Mouse (Mus musculus): ENCODE measurements around the gene Tmbim6.

Tmbim6 gene

DNA sequence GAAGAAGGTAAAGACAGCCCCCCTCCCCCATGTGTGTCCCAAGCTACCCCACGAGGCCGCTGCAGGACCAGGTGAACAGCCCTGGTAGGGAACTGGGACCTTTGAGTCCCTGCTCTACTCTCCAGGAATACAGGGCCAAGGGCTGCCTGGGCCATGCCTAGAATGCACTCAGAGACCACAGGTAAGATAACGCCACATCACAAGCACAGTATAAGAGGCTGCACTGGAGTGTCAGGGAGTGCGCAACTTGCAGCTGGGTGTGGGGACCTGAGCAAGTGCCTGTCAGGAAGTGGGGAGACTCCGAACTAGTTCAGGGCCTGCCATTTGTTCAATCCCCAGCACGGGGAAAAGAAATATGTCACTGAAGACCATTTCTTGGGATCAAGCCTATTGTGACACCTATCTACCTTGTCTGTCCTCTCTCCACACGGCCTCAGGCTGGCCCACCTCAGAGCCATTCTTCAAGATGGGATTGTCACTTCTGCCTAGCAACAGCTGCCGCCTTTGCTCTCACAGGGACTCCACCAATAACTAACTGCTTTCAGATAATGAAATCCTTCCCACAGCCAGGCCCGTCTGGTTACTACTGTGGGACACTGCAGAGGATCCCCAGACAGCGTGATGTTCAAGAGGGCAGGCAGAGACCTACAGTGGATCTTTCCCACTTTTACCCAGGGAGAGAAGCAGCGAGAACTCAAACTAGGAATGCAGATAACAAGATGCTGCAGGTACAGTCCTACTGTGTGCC lies 60.6 kb downstream of the Tmbim6 start:
- no peak for DNase-seq (ENCODE audit: low read depth)

DNA sequence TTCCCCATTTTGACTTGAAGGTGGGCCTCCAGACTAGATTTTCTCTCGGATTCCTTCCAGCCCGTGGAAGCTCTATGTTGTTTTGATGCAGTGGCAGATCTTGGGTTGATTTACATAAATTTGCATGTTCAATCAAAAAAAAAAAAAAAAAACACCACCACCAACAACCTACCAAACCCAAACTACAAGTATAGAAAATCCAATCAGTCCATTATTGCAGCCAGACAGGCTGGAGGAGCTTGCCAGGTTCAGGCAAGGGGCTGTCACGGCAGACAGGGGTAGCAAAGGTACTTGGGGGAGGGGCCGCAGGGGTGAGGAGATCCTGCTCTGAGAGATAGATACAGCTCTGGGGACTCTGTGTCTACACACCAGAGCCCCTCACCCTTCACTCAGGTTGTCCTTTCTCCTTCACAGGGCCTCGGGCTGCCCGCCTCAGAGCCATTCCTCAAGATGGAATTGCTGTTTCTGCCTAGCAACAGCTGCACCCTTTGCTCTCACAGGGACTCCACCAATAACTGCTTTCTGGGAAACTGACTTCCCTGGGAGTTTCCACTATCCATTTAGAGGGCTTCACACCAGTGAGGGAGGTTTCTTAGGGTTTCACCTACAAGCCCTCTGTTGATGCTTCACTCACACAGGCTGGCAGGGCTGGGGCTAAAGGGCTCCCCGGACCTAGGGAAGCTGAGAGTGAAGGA lies 62.0 kb downstream of the Tmbim6 start:
- DNase-seq (ENCODE audit: low read depth) = no peak

DNA sequence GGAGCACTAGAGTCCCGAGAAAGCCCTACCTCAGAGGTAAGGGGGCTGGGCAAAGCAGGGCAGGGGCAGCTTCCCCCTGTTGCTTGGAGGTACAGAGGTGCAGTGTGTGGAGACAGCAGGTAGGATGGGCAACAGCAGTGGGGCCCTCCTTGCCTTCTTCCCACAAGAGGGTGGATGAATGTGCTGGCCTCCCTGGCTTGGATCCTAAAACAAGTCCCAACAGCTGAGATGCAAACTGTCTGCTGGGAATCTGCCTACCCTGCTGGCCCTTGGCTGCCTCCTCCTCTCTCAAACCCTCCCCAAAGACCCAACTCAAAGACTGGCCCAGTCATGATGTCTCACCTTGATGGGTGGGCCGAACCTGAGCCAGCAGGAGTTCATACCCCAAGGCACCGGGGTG lies 62.7 kb downstream of the Tmbim6 start:
- DNase-seq (ENCODE audit: low read depth) = no peak

DNA sequence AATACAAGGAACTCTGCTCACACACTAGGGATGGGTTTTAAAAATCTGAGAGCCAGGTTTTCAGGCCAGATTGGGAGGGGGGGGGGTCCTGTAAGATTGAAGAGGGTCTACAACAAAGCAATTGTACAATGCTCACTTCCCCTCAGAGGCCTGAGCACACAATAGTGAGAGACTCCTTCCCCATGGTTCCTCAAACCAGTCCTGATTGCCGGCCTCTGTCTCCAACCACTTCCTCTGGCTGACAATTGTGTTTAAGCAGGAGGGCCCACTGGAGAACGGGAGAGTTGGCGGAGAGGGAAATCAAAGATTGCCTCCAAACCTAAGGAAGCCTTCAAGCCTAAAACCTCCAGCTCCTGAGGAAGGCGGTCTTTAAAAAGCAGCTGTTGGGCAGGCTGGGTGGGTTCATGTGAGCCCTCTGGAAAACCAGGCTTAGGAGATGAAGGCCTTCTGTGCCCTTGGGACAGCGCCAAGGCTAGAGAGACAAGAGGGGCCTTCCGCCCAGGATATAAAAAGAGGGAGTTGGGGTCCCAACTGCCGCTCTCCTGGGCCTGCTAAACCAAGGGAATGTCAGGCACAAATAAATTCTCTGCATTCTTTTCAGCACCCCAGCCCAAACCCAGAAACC lies 63.8 kb downstream of the Tmbim6 start:
- no peak for DNase-seq (ENCODE audit: low read depth)

DNA sequence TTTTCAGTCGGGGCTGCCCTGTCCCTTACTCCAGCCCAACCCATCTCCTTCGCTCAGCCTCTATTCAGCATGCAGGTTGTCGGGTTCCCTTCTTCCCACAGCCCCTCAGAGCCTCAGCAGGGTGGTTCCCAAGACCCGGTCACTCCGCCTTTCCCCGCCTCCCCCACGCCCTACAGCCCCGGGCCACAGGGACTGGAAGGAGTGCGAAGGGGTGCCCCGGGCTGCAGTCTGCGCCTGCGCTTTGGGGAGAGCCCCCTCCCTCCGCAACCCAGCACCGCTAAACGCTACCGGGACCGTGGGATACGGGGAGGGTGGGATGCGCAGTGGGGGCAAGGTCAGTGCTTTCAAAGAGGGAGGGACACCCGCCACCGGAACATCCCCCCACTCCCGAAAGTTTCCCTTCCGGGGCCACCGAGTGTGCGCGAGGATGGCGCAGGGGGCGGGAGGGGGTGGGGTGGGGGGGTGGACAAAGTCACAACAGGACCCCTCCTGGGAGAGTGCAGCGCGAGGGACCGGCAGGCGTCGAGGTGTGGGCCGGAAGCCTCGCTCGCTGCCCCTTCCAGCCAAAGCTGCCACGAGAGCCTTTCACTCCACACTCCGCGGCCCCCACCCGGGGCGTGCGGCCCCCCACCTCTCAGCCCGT lies 64.4 kb downstream of the Tmbim6 start:
- no peak for DNase-seq (ENCODE audit: low read depth)

DNA sequence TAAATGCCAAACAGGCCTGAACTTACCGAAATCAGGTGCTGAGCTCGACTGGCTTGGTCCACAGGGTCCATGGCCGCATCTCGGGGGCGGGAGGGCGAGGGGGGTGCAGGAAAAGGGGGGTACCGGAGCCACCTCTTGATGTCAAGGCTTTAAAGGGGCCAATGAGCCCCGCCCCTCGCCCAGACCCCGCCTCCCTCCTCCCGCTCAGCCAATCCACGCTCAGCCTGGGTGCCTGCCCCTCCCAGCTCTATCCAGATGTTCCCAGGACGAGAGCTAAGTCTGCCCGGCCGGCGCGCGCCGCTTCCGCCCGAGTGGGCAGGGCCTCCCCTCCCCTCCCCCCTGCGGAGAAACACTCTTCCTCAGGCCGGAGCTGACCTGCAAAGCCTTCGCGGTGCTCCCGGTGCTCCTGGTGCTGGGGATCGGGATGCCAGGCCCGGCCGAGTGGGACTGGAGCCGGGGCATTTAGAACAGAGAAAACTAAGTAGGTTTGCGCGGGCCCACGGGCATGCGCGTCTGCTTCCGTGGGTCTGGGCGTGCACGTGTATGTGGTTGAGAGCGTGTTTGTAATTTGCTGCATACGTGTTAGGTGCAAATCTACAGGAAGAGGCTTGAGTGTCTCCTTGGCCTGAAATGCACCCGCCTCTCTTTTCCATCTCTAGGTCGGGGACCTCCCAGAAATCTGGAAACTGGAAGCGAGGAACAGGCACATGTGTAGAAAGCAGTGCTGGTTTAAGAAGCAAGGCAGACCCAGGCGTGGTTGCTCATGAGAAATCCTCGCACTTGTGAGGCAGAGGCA lies 65.1 kb downstream of the Tmbim6 start, which contains the start of gene Nckap5l:
TSS of gene Nckap5l (minus strand) at position 143 of the 796 bp plus-strand sequence.
- peak; percentile 80 for DNase-seq (ENCODE audit: low read depth)
